Mouse (Mus musculus) CH12.LX (cell line): ENCODE measurements around the gene Fam170b. TPM values are rescaled to one million over a fixed set of nuclear protein-coding genes. Genes with fewer than 3 reads are reported as not detected.

Experiments used
- DNase-seq: peaks from one replicate; pipeline ENCODE4 v3.0.0-alpha.2; 2013; ENCODE audit errors: extremely low read depth
- H3K27ac ChIP-seq: 2 replicates; pipeline ENCODE4 v1.5.1; 2012; ENCODE audit warnings: low read depth, mild to moderate bottlenecking, control low read depth, moderate library complexity; ENCODE audit not compliant: insufficient read depth
- H3K27me3 ChIP-seq: replicated peaks from 2 replicates; pipeline ENCODE3; 2012; ENCODE audit warnings: inconsistent platforms
- H3K36me3 ChIP-seq, 2 experiments: replicated peaks in 1 of 2; 2 replicates each; pipeline versions ENCODE3 to v1.6.1; 2012; ENCODE audit warnings: inconsistent platforms in 1 of 2, low read length in 1 of 2, mild to moderate bottlenecking in 1 of 2, mixed read lengths in 1 of 2, moderate library complexity in 1 of 2; ENCODE audit not compliant: control insufficient read depth in 1 of 2, insufficient read depth in 1 of 2
- H3K4me1 ChIP-seq, 2 experiments: 2 replicates each; pipeline ENCODE4 v1.6.1; 2012; ENCODE audit warnings: inconsistent platforms in 1 of 2, moderate library complexity in 1 of 2; ENCODE audit not compliant: insufficient read depth in 2 of 2, control insufficient read depth in 1 of 2
- H3K4me2 ChIP-seq: 2 replicates; pipeline ENCODE4 v1.6.1; 2012; ENCODE audit warnings: low read depth, mild to moderate bottlenecking, control low read depth; ENCODE audit not compliant: poor library complexity, insufficient read depth, severe bottlenecking
- H3K4me3 ChIP-seq, 3 experiments: fragments of 150-350 bp in 1 of 3; sonication (generic) in 1 of 3; replicated peaks in 1 of 3; 2 replicates each; pipeline versions ENCODE3 to v1.5.1; 2011 to 2012; ENCODE audit warnings: low read depth in 2 of 3, low read length in 2 of 3, mild to moderate bottlenecking in 2 of 3, moderate library complexity in 2 of 3, control low read depth in 1 of 3, improper control_type of control experiment in 1 of 3, inconsistent platforms in 1 of 3, mixed read lengths in 1 of 3; ENCODE audit not compliant: poor library complexity in 1 of 3
- H3K79me2 ChIP-seq: replicated peaks from 2 replicates; pipeline ENCODE4 v1.6.1; 2012; ENCODE audit warnings: mild to moderate bottlenecking, moderate library complexity; ENCODE audit not compliant: control insufficient read depth, poor library complexity, insufficient read depth, severe bottlenecking; ENCODE audit errors: extremely low read depth
- H3K9ac ChIP-seq: 2 replicates; pipeline ENCODE4 v1.6.1; 2012; ENCODE audit warnings: low read depth, mild to moderate bottlenecking, control low read depth, moderate library complexity; ENCODE audit not compliant: insufficient read depth
- H3K9me3 ChIP-seq: replicated peaks from 2 replicates; pipeline ENCODE3; 2012; ENCODE audit warnings: low read length, inconsistent platforms, mixed read lengths
- BHLHE40 ChIP-seq: IDR thresholded peaks from 2 replicates; pipeline ENCODE4 v1.6.1; 2011; ENCODE audit warnings: mild to moderate bottlenecking, low read depth, low read length, improper control_type of control experiment
- CHD1 ChIP-seq: IDR thresholded peaks from 2 replicates; pipeline ENCODE4 v1.6.1; 2012; ENCODE audit warnings: low read depth, low read length, improper control_type of control experiment, inconsistent platforms
- CHD2 ChIP-seq: IDR thresholded peaks from 2 replicates; pipeline ENCODE4 v1.6.1; 2011; ENCODE audit warnings: low read length, improper control_type of control experiment
- CTCF ChIP-seq, 2 experiments: IDR thresholded peaks in 1 of 2; conservative IDR thresholded peaks in 1 of 2; 2 replicates each; pipeline ENCODE4 v1.5.1; 2011 to 2012; ENCODE audit warnings: low read depth in 2 of 2, low read length in 2 of 2, improper control_type of control experiment in 1 of 2, inconsistent platforms in 1 of 2, mild to moderate bottlenecking in 1 of 2, moderate library complexity in 1 of 2
- E2F4 ChIP-seq: IDR thresholded peaks from 2 replicates; pipeline ENCODE4 v1.6.1; 2011; ENCODE audit warnings: low read depth, low read length, improper control_type of control experiment; ENCODE audit not compliant: insufficient replicate concordance
- EP300 ChIP-seq: IDR thresholded peaks from 2 replicates; pipeline ENCODE4 v1.6.1; 2011; ENCODE audit warnings: low read length, improper control_type of control experiment
- ETS1 ChIP-seq: conservative IDR thresholded peaks from 2 replicates; pipeline ENCODE4 v1.6.1; 2012; ENCODE audit warnings: low read depth, mild to moderate bottlenecking, inconsistent platforms, low read length, improper control_type of control experiment, moderate library complexity
- GABPA ChIP-seq: IDR thresholded peaks from 2 replicates; pipeline ENCODE4 v1.6.1; 2012; ENCODE audit warnings: low read depth, low read length, improper control_type of control experiment, inconsistent platforms; ENCODE audit not compliant: insufficient replicate concordance
- IRF4 ChIP-seq: IDR thresholded peaks from 2 replicates; pipeline ENCODE4 v1.6.1; 2014; ENCODE audit warnings: low read depth, mild to moderate bottlenecking, inconsistent platforms, low read length, improper control_type of control experiment
- JUN ChIP-seq: IDR thresholded peaks from 2 replicates; pipeline ENCODE4 v1.6.1; 2011; ENCODE audit warnings: low read depth, mild to moderate bottlenecking, low read length, improper control_type of control experiment, moderate library complexity; ENCODE audit not compliant: insufficient read depth
- JUND ChIP-seq: conservative IDR thresholded peaks from 2 replicates; pipeline ENCODE4 v1.6.1; 2011; ENCODE audit warnings: low read depth, low read length, improper control_type of control experiment
- MAFK ChIP-seq: IDR thresholded peaks from 2 replicates; pipeline ENCODE4 v1.6.1; 2011; ENCODE audit warnings: low read length, improper control_type of control experiment; ENCODE audit not compliant: insufficient replicate concordance
- MAX ChIP-seq: IDR thresholded peaks from 2 replicates; pipeline ENCODE4 v1.6.1; 2011; ENCODE audit warnings: low read length, improper control_type of control experiment
- MAZ ChIP-seq: IDR thresholded peaks from 2 replicates; pipeline ENCODE4 v1.6.1; 2012; ENCODE audit warnings: low read depth, mild to moderate bottlenecking, inconsistent platforms, low read length, improper control_type of control experiment, moderate library complexity
- MYC ChIP-seq: IDR thresholded peaks from 2 replicates; pipeline ENCODE4 v1.6.1; 2011; ENCODE audit warnings: low read depth, mild to moderate bottlenecking, improper control_type of control experiment, low read length
- NRF1 ChIP-seq: IDR thresholded peaks from 2 replicates; pipeline ENCODE4 v1.6.1; 2014; ENCODE audit warnings: low read depth, mild to moderate bottlenecking, inconsistent platforms, low read length, improper control_type of control experiment, moderate library complexity
- POLR2AphosphoS2 ChIP-seq: IDR thresholded peaks from 2 replicates; pipeline ENCODE4 v1.6.1; 2011; ENCODE audit warnings: low read depth, low read length, improper control_type of control experiment
- RAD21 ChIP-seq: IDR thresholded peaks from 2 replicates; pipeline ENCODE4 v1.6.1; 2011; ENCODE audit warnings: low read depth, mild to moderate bottlenecking, low read length, improper control_type of control experiment, moderate library complexity
- RCOR1 ChIP-seq: conservative IDR thresholded peaks from 2 replicates; pipeline ENCODE4 v1.6.1; 2012; ENCODE audit warnings: low read depth, mild to moderate bottlenecking, inconsistent platforms, low read length, improper control_type of control experiment
- SIN3A ChIP-seq: IDR thresholded peaks from 2 replicates; pipeline ENCODE4 v1.6.1; 2012; ENCODE audit warnings: low read length, improper control_type of control experiment, inconsistent platforms
- SMC3 ChIP-seq: IDR thresholded peaks from 2 replicates; pipeline ENCODE4 v1.6.1; 2011; ENCODE audit warnings: low read depth, low read length, improper control_type of control experiment
- TBP ChIP-seq: conservative IDR thresholded peaks from 2 replicates; pipeline ENCODE4 v1.6.1; 2011; ENCODE audit warnings: low read depth, low read length, improper control_type of control experiment
- UBTF ChIP-seq: IDR thresholded peaks from 2 replicates; pipeline ENCODE4 v1.6.1; 2012; ENCODE audit warnings: low read depth, mild to moderate bottlenecking, inconsistent platforms, low read length, improper control_type of control experiment, moderate library complexity
- USF2 ChIP-seq: conservative IDR thresholded peaks from 2 replicates; pipeline ENCODE4 v1.6.1; 2011; ENCODE audit warnings: low read depth, low read length, improper control_type of control experiment
- ZKSCAN1 ChIP-seq: IDR thresholded peaks from 2 replicates; pipeline ENCODE4 v1.6.1; 2012; ENCODE audit warnings: low read depth, inconsistent platforms, low read length, improper control_type of control experiment, borderline replicate concordance
- ZMIZ1 ChIP-seq: IDR thresholded peaks from 2 replicates; pipeline ENCODE4 v1.6.1; 2012; ENCODE audit warnings: low read depth, mild to moderate bottlenecking, inconsistent platforms, low read length, improper control_type of control experiment
- ZNF384 ChIP-seq: IDR thresholded peaks from 2 replicates; pipeline ENCODE4 v1.6.1; 2012; ENCODE audit warnings: low read depth, low read length, improper control_type of control experiment, inconsistent platforms
- dilution Hi-C: fragments of 300-500 bp; cut with MboI; formaldehyde crosslinking; loops from 2 replicates; pipeline ENCODE4 v1.14.3; 2020; ENCODE audit warnings: low sequenced_read_pairs; ENCODE audit not compliant: extremely low pct_unique_long_range_greater_than_20kb, extremely low pct_ligation_motif_present
- in situ Hi-C: fragments of 300-500 bp; cut with MboI; formaldehyde crosslinking; loops from 3 replicates; pipeline ENCODE4 v1.14.3; 2019; ENCODE audit warnings: low sequenced_read_pairs, low pct_ligation_motif_present, low pct_unique_long_range_greater_than_20kb, mixed read lengths
- polyA plus RNA-seq: library from polyadenylated mRNA; unstranded; fragments of >175 nt; gene quantifications from 2 replicates; pipeline ENCODE4 v1.2.1, GENCODE M21; 2012; ENCODE audit warnings: low read depth; ENCODE audit not compliant: insufficient read length
- total RNA-seq, 2 experiments: library from RNA; depleted of rRNA; stranded (reverse); fragments of 300-350 nt in 1 of 2; fragments of >200 nt in 1 of 2; gene quantifications; 2 replicates each; pipeline ENCODE4 v1.2.3; 2012 to 2014

The Fam170b gene
- total and polyA plus RNA-seq, 3 experiments: not detected

- Histone ChIP-seq H3K9ac (no peak overlapping the region), H3K4me1 (peaks cover 5 to 8% of the 10 kb centered on the region in 2 experiments), H3K9me3 (no peaks in the 10 kb centered on the region), H3K4me2 (no peak overlapping the region), H3K36me3 (no peaks in the 10 kb centered on the region), H3K27ac (no peak overlapping the region), H3K79me2 (no peaks in the 10 kb centered on the region), H3K27me3 (no peaks in the 10 kb centered on the region), H3K4me3 (no peak overlapping the region)
- in situ Hi-C loops: no loop called here
- TF ChIP-seq ZMIZ1 (no peak), BHLHE40 (no peak), MAX (no peak), EP300 (no peak), UBTF (no peak), SMC3 (no peak), CHD1 (no peak), IRF4 (no peak), POLR2AphosphoS2 (no peak)
- dilution Hi-C loops: no loop called here
- DNase-seq: no peak
These were observed 27.9 kb downstream of the Fam170b start for GRCm38 (mm10) chr14:32861656-32862055.

- Histone ChIP-seq H3K9me3 (no peaks in the 10 kb centered on the region), H3K27ac (no peak overlapping the region), H3K4me3 (no peak overlapping the region), H3K79me2 (no peaks in the 10 kb centered on the region), H3K9ac (no peak overlapping the region), H3K4me1 (no peaks in the 10 kb centered on the region; a peak in 1 of 4 replicates), H3K27me3 (no peaks in the 10 kb centered on the region), H3K36me3 (no peaks in the 10 kb centered on the region), H3K4me2 (no peak overlapping the region)
- TF ChIP-seq ETS1: no peak
- no peak for TF ChIP-seq POLR2AphosphoS2
- no peak for TF ChIP-seq GABPA
- no peak for TF ChIP-seq MYC
- TF ChIP-seq JUND: no peak
- no peak for TF ChIP-seq MAFK
- TF ChIP-seq RAD21: no peak
- no peak for TF ChIP-seq E2F4
- TF ChIP-seq ZNF384: no peak
- no peak for TF ChIP-seq USF2
- no peak for TF ChIP-seq RCOR1
- TF ChIP-seq SIN3A: no peak
- TF ChIP-seq CHD2: no peak
- TF ChIP-seq MAX: no peak
- TF ChIP-seq MAZ: no peak
- no peak for TF ChIP-seq ZKSCAN1
- TF ChIP-seq JUN: no peak
- TF ChIP-seq TBP: no peak
- TF ChIP-seq NRF1: no peak
- TF ChIP-seq CTCF (conservative IDR thresholded peaks at IDR 0.05 in 1 of 2, IDR thresholded peaks at IDR 0.05 in 1 of 2; ENCODE audit: low read depth in 2 of 2, low read length in 2 of 2): no peak
- dilution Hi-C loops: no loop called here
- in situ Hi-C loops: no loop called here
- no peak for DNase-seq
These were observed 31.6 kb downstream of the Fam170b start for GRCm38 (mm10) chr14:32865331-32865730.
